Mouse (Mus musculus): Measurements from ENCODE around the gene Fgf11.

Gene Fgf11

GRCm38 (mm10) chr11:69752686-69753085, 49.0 kb downstream of the Fgf11 start:
- no peak for DNase-seq

- DNase-seq, result no peak
These were observed 50.0 kb downstream of the Fgf11 start for GRCm38 (mm10) chr11:69751635-69752034.

All from cerebellum, postnatal 36 days (tissue).